Mouse (Mus musculus) embryonic facial prominence, embryonic 11.5 days (tissue): ENCODE results near the gene Gng7. TPM values are rescaled to one million over a fixed set of nuclear protein-coding genes. Genes with fewer than 3 reads are reported as not detected.

Experiments used
- ATAC-seq: fragments of 200-750 bp; cut with Nextera tagmentation; replicated peaks from 2 replicates; pipeline ENCODE4 v1.8.0; 2017; ENCODE audit warnings: low read depth; ENCODE audit not compliant: insufficient number of reproducible peaks, low FRiP score, low TSS enrichment
- DNase-seq: peaks from one replicate; pipeline ENCODE4 v3.0.0-alpha.2; 2015; ENCODE audit warnings: low spot score
- H3K27ac ChIP-seq: fragments of 300-500 bp; sonication (generic); replicated peaks from 2 replicates; pipeline ENCODE4 v1.5.1; 2014; ENCODE audit warnings: mild to moderate bottlenecking, low read depth, low read length, control low read depth
- H3K27me3 ChIP-seq: fragments of 300-500 bp; sonication (generic); 2 replicates; pipeline ENCODE4 v1.6.1; 2014; ENCODE audit warnings: mild to moderate bottlenecking, low read length, moderate library complexity, mixed read lengths; ENCODE audit not compliant: control insufficient read depth, insufficient read depth
- H3K36me3 ChIP-seq: fragments of 300-500 bp; sonication (generic); replicated peaks from 2 replicates; pipeline ENCODE4 v1.6.1; 2014; ENCODE audit warnings: low read depth, mild to moderate bottlenecking, low read length, moderate library complexity, mixed read lengths; ENCODE audit not compliant: control insufficient read depth, insufficient read depth
- H3K4me1 ChIP-seq: fragments of 300-500 bp; sonication (generic); 2 replicates; pipeline ENCODE4 v1.6.1; 2014; ENCODE audit warnings: low read length, mixed read lengths; ENCODE audit not compliant: control insufficient read depth, insufficient read depth
- H3K4me2 ChIP-seq: fragments of 300-500 bp; sonication (generic); 2 replicates; pipeline ENCODE4 v1.6.1; 2014; ENCODE audit warnings: low read depth, mild to moderate bottlenecking, control low read depth, low read length, moderate library complexity
- H3K4me3 ChIP-seq: fragments of 300-500 bp; sonication (generic); 2 replicates; pipeline ENCODE4 v1.5.1; 2014; ENCODE audit warnings: low read depth, low read length, control low read depth
- H3K9ac ChIP-seq: fragments of 300-500 bp; sonication (generic); replicated peaks from 2 replicates; pipeline ENCODE4 v1.6.1; 2014; ENCODE audit warnings: mild to moderate bottlenecking, control low read depth, low read length
- H3K9me3 ChIP-seq: fragments of 300-500 bp; sonication (generic); replicated peaks from 2 replicates; pipeline ENCODE4 v1.6.1; 2016; ENCODE audit warnings: mild to moderate bottlenecking, low read length, inconsistent platforms, mixed read lengths; ENCODE audit not compliant: control insufficient read depth
- WGBS: fragments of 180-500 bp; shearing (Covaris S2); extraction: QIAGEN DNeasy Blood & Tissue Kit; methylation state at CpG from one replicate; pipeline ENCODE4 v1.1.7; 2014; 5-methylcytosine and 5-hydroxymethylcytosine counted together
- polyA plus RNA-seq: library from polyadenylated mRNA; unstranded; fragments of >200 nt; fragmentation: Nextera tagmentation; extraction: Ambion mirVana; gene quantifications from 2 replicates; pipeline ENCODE4 v1.2.1, GENCODE M21; 2014

The Gng7 gene
- polyA plus RNA-seq, 1 experiment from 2014 or later = 5.4 TPM

DNA sequence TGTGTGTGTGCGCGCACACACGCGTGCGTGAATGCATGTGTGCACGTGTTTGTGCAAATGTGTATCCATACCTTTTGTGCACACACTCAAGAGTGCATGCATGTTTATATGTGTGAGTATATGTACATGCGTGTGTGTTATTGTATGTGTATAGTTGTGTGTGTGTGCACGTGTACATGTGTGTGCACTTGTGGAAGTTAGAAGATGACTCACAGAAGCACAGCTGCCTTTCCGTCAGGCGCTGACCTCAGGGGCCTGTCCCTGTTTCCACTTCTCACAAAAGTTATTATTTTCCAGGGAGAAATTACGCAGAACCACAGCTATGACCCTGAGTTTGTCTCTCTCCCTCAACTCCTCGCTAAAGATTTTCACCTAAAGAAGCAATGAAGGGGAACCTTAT is 30.5 kb downstream of the Gng7 start:
- no peaks in the 10 kb centered on the region for H3K36me3 ChIP-seq
- H3K27me3 ChIP-seq = peaks cover 20% of the 10 kb centered on the region
- no peak overlapping the region for H3K4me2 ChIP-seq
- ATAC-seq (no peak), DNase-seq (no peak)
- H3K27ac ChIP-seq = no peak overlapping the region
- H3K4me3 ChIP-seq = no peak overlapping the region
- H3K4me1 ChIP-seq = peaks cover 3% of the 10 kb centered on the region
- H3K9ac ChIP-seq = no peak overlapping the region
- 87% methylated on average over 12 of the region's 12 CpGs for WGBS
- H3K9me3 ChIP-seq = no peaks in the 10 kb centered on the region

DNA sequence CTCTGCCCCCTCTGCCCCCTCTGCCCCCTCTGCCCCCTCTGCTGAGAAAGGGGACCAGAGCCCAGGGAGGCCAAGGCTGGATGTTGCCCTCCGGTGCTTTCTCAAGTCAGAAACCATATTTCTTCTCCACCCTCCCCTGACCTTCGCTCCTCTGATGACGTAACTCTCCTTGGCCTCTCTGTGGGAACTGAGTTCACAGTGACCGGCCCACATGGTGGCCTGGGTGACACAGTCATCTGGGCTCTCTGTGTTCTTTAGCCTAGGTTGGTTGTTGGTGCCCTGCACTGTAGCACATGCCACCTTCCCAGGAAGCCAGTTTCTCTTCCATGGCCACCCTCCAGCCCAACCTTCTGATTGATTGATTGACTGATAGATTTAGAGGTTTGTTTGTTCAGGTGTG is 32.4 kb downstream of the Gng7 start:
- no peak for ATAC-seq
- WGBS = 60% methylated on average over 4 of the region's 4 CpGs

GRCm38 (mm10) chr10:80981564-80982112 is 33.1 kb downstream of the Gng7 start:
- H3K27me3 ChIP-seq = peaks cover 16% of the 10 kb centered on the region
- H3K27ac ChIP-seq = no peak overlapping the region
- no peaks in the 10 kb centered on the region for H3K9me3 ChIP-seq

More for the DNA sequence above, 32.4 kb downstream of the Gng7 start:
- Histone ChIP-seq H3K4me2 (no peak overlapping the region), H3K27me3 (peaks cover 20% of the 10 kb centered on the region), H3K4me1 (peaks cover 3% of the 10 kb centered on the region), H3K4me3 (no peak overlapping the region), H3K27ac (no peak overlapping the region), H3K9me3 (no peaks in the 10 kb centered on the region), H3K36me3 (no peaks in the 10 kb centered on the region), H3K9ac (no peak overlapping the region)
- DNase-seq = no peak

DNA sequence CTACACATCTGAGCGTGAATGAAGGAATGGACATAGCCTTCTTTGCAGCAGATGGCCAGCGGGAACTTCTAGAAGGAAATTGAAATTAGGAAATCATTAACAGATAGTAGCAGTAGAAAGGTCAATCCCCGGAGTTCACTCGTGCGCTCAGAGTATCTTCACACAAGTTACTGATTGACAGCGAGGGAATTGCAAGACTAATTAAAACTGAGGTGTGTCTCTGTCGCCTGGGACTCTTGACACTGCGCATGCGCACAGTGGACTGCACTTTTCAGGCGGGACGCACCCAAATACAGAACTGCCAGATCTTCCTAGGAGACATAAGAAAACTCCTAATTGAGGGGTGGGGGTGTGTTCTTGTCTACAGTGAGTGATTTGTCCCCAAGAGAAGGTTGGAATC is 39.3 kb downstream of the Gng7 start:
- Histone ChIP-seq H3K27me3 (no peaks in the 10 kb centered on the region), H3K4me1 (no peaks in the 10 kb centered on the region), H3K27ac (no peak overlapping the region), H3K4me3 (no peak overlapping the region), H3K4me2 (no peak overlapping the region), H3K9me3 (no peaks in the 10 kb centered on the region), H3K36me3 (no peaks in the 10 kb centered on the region), H3K9ac (no peak overlapping the region)
- 92% methylated on average over 11 of the region's 11 CpGs for WGBS
- DNase-seq (no peak), ATAC-seq (no peak)

More at GRCm38 (mm10) chr10:80981564-80982112, 33.1 kb downstream of the Gng7 start:
- H3K36me3 ChIP-seq = no peaks in the 10 kb centered on the region
- H3K4me1 ChIP-seq = peaks cover 3% of the 10 kb centered on the region
- 55% methylated on average over 7 of the region's 7 CpGs for WGBS
- H3K9ac ChIP-seq = no peak overlapping the region
- DNase-seq = no peak
- H3K4me2 ChIP-seq = no peak overlapping the region
- no peak overlapping the region for H3K4me3 ChIP-seq
- no peak for ATAC-seq

DNA sequence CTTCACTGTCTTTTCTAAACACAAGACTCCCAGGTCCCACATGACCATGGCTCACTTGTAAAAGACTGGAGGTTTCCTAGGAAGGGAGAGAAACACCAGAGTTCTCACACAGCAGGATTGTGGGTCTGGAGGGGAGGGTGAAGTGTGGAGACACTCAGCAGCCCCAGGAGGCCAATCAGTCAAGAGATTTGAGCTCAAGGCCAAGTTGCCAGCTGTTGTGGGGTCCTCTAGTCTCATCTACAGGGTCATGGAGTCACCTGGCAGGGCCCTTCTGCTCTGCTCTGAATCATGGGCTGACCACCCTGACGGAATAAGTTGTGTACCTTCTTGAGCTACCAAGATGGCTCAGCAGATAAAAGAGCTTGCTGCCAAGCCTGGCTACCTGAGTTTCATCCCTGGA is 41.0 kb downstream of the Gng7 start:
- no peak for DNase-seq
- no peaks in the 10 kb centered on the region for H3K27me3 ChIP-seq
- H3K27ac ChIP-seq = no peak overlapping the region
- H3K36me3 ChIP-seq = no peaks in the 10 kb centered on the region
- H3K4me3 ChIP-seq = no peak overlapping the region
- ATAC-seq = no peak
- WGBS = 77% methylated on average over 1 of the region's 1 CpGs
- no peaks in the 10 kb centered on the region for H3K9me3 ChIP-seq
- H3K4me1 ChIP-seq = no peaks in the 10 kb centered on the region
- no peak overlapping the region for H3K9ac ChIP-seq
- no peak overlapping the region for H3K4me2 ChIP-seq

DNA sequence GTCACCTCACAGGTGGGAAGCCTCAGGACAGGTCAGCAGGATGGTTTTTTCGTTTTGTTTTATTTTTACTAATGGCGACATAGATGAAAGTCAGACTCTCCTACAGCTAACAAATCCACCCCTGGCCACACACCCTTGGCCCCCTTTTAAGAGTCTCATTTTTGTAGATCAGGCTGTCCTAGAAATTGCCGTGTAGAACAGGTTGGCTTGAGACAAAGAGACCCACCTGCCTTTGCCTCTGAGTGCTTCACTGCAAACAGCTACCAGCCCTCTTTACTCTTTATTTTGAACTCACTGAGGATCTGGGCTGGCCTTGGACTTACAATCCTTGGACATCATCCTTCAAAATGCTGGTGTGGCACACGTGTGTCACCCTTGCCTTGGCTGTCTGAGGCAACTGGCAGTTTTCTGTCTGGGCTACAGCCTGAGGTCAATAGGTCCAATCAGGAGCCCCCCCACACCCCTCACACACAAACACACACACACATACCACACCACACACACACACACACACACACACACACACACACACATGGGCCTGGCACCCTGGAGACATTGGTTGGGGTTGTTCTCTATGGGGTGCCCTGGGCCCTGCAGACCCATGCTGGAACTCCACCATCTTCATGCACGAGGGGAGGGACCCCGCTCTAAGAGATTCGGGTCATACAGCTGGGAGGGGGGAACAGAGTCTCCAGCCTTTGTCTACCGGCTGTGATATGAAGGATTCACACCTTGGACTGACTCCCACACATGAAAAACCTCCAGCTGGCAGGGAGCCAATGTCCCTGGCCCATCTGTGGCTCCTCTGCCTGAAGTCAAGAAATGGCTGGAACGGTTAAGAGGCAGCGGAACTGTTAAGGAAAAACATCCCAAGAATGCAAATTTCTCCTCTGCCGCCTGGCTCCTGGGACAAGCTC is 42.4 kb downstream of the Gng7 start:
- no peaks in the 10 kb centered on the region for H3K27me3 ChIP-seq
- no peak overlapping the region for H3K9ac ChIP-seq
- no peaks in the 10 kb centered on the region for H3K9me3 ChIP-seq
- H3K36me3 ChIP-seq = no peaks in the 10 kb centered on the region
- WGBS = 56% methylated on average over 11 of the region's 11 CpGs
- H3K4me3 ChIP-seq = no peak overlapping the region
- no peak overlapping the region for H3K27ac ChIP-seq
- DNase-seq (no peak), ATAC-seq (no peak)
- H3K4me2 ChIP-seq = no peak overlapping the region
- H3K4me1 ChIP-seq = no peaks in the 10 kb centered on the region

DNA sequence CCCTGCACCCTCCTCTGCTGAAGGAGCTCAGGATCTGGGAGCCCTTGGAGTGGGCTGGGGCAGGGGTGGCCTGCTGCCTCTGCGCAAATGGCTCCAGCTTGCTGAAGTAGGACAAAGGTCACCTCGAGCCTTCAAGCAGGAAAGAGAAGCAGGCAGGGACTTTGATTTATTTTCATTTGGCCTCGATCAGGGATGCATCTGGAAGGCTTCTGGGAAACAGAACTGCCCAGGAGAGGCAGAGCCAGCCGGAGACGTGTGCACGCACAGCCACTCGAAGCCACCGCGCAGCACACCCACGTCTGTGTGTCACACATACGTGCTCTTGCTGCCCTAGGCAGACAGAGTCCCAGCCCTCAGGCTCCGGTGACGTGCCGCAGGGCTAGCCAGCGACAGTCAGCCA is 43.2 kb downstream of the Gng7 start:
- Histone ChIP-seq H3K9me3 (no peaks in the 10 kb centered on the region), H3K27me3 (no peaks in the 10 kb centered on the region), H3K9ac (no peak overlapping the region), H3K4me1 (no peaks in the 10 kb centered on the region), H3K27ac (no peak overlapping the region), H3K36me3 (no peaks in the 10 kb centered on the region), H3K4me2 (no peak overlapping the region), H3K4me3 (no peak overlapping the region)
- no peak for DNase-seq
- ATAC-seq = no peak
- 80% methylated on average over 15 of the region's 15 CpGs for WGBS

DNA sequence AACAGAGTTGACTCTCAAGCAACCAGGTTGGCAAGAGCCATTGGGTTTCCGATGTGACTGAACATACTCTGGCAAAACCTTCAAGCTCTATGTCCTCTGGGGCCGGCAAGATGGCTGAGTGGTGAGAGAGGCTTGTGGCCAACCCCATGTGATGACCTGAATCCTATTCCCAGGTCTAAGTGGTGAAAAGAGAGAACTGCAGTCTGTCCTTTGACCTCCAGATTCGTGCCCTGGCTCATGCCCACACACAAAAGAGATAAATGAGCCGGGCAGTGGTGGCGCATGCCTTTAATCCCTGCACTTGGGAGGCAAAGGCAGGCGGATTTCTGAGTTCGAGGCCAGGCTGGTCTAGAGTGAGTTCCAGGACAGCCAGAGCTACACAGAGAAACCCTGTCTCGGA is 44.6 kb downstream of the Gng7 start:
- Histone ChIP-seq H3K36me3 (no peaks in the 10 kb centered on the region), H3K4me3 (no peak overlapping the region), H3K27ac (no peak overlapping the region), H3K9me3 (no peaks in the 10 kb centered on the region), H3K9ac (no peak overlapping the region), H3K4me2 (no peak overlapping the region), H3K27me3 (no peaks in the 10 kb centered on the region), H3K4me1 (no peaks in the 10 kb centered on the region)
- DNase-seq (no peak), ATAC-seq (no peak)
- WGBS = 85% methylated on average over 8 of the region's 8 CpGs
